Mouse (Mus musculus): ENCODE results near the gene Gm17387.

DNA sequence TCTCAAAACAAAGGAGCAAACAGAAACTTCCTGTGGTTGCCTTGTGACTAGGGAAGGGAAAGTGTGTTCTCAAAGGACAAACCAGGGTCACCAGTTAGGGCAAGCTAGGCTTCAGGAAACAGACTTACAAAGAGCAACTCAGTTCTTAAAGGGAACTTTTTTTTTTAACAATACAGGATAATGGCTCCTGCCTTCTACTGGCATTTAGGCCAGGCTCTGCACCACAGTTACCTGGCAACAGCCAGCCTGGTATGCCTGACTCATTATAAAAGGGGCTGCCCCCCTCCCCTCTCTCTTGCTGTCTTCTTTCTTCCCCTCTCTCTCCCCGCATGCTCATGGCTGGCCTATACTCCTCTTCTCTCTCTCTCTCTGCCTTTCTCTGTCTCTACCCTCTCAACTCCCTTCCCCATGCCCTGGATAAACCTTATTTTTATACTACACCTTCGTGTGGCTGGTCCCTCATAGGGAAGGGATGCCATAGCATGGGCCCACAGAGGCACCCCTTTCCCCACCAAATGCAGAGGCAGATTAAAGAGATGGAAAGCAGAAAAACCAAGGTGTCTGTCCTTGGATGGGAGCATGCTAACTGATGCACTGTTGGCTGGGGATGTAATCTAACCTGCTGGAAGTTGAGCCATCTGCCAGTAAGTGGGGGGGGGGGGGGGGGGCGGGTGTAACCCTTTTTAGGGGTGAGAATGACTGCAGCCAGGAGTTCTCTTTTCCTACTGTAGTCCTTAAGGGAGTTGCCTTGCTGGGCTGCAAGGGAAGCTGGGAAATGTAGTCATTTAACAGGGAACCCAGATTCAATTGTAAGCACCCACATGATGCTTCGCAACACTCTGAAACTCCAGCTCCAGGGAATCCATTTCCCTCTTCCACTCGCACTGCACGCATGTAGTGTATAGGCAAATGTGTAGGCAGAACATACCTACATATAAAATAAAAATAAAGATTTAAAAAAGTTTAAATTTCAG is 3.8 kb upstream of the Gm17387 start:
- TF ChIP-seq CTCF (IDR thresholded peaks at IDR 0.05; ENCODE audit: insufficient read depth, low read length), result no peak
- TF ChIP-seq POLR2A (IDR thresholded peaks at IDR 0.05; ENCODE audit: borderline replicate concordance, extremely low read depth, low read depth, low read length), result no peak
